Mouse (Mus musculus): ENCODE measurements at regions not wholly inside any gene's neighbourhood (a gene's known extent, or its start where the extent isn't known, plus 50 kb on each side); places are given as distances from the start of the nearest gene placed in this dataset.

DNA sequence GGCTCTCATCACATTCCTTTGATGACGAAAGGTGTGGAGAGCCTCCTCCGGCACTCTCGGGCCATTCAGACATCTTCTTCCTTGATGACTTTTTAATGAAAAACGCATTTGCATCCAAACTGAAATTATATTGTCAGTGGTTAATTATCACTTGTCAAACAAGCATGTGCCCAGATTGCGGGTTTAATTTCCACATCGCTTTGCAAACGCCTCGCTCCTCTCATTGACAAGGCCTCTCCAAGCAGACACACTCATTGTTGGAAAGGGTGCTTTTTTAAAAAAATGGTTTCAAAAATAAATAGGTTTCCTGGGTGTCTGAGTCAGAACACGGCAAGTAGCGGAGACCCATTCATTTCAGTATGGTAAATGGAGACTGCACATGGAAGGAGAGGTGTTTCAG is 240.1 kb downstream of the Ptpru start:
- Histone ChIP-seq H3K4me3 (ENCODE audit: low read depth, low read length) (no peak overlapping the region), H3K36me3 (ENCODE audit: control insufficient read depth, insufficient read depth, low read length, poor library complexity, severe bottlenecking) (no peaks in the 10 kb centered on the region), H3K9me3 (replicated peaks; ENCODE audit: control insufficient read depth, insufficient read depth, low read length, poor library complexity, severe bottlenecking) (no peaks in the 10 kb centered on the region), H3K27ac (ENCODE audit: insufficient read depth, low read length) (no peak overlapping the region), H3K4me1 (ENCODE audit: control insufficient read depth, insufficient read depth, low read length) (no peaks in the 10 kb centered on the region), H3K27me3 (ENCODE audit: control insufficient read depth, insufficient read depth, low read length, poor library complexity, severe bottlenecking) (no peaks in the 10 kb centered on the region), H3K9ac (ENCODE audit: low read depth, poor library complexity, severe bottlenecking) (no peak overlapping the region)
- TF ChIP-seq CTCF (IDR thresholded peaks at IDR 0.05; ENCODE audit: low read depth, low read length): no peak
- no peak for TF ChIP-seq EP300 (IDR thresholded peaks at IDR 0.05; ENCODE audit: insufficient read depth, low read depth, low read length)
- TF ChIP-seq POLR2A (IDR thresholded peaks at IDR 0.05; ENCODE audit: insufficient read depth, low read length): no peak

DNA sequence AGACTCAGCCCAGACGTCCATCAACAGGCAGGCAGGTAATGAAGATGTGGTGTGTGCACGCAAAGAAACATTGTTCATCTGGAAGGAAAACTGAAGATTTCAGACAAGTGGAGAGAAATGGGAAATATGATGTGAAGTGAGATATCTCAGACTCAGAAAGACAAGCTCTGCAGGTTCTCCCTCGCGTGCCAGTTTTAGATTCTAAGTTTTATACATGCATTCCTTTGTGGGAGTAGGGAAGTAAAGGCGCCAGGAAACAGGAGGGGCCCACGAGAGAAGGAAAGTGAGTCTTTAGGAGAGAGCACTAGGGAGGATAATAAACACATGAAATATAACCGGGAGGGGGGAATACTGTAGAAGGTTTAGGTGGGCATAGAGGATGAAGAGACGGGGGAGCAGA is 223.7 kb downstream of the Ptpru start:
- no peaks in the 10 kb centered on the region for H3K4me1 ChIP-seq (ENCODE audit: control insufficient read depth, insufficient read depth, low read length)
- H3K9me3 ChIP-seq (replicated peaks; ENCODE audit: control insufficient read depth, insufficient read depth, low read length, poor library complexity, severe bottlenecking): no peaks in the 10 kb centered on the region
- H3K9ac ChIP-seq (ENCODE audit: low read depth, poor library complexity, severe bottlenecking): no peak overlapping the region
- no peak for TF ChIP-seq POLR2A (IDR thresholded peaks at IDR 0.05; ENCODE audit: insufficient read depth, low read length)
- no peak for TF ChIP-seq EP300 (IDR thresholded peaks at IDR 0.05; ENCODE audit: insufficient read depth, low read depth, low read length)
- TF ChIP-seq CTCF (IDR thresholded peaks at IDR 0.05; ENCODE audit: low read depth, low read length): no peak
- H3K27ac ChIP-seq (ENCODE audit: insufficient read depth, low read length): no peak overlapping the region
- no peak overlapping the region for H3K4me3 ChIP-seq (ENCODE audit: low read depth, low read length)
- H3K27me3 ChIP-seq (ENCODE audit: control insufficient read depth, insufficient read depth, low read length, poor library complexity, severe bottlenecking): no peaks in the 10 kb centered on the region
- no peaks in the 10 kb centered on the region for H3K36me3 ChIP-seq (ENCODE audit: control insufficient read depth, insufficient read depth, low read length, poor library complexity, severe bottlenecking)

- Histone ChIP-seq H3K4me1 (ENCODE audit: control insufficient read depth, insufficient read depth, low read length) (no peaks in the 10 kb centered on the region), H3K36me3 (ENCODE audit: control insufficient read depth, insufficient read depth, low read length, poor library complexity, severe bottlenecking) (no peaks in the 10 kb centered on the region), H3K4me3 (ENCODE audit: low read depth, low read length) (no peak overlapping the region)
Observed at GRCm38 (mm10) chr4:131615587-131615986, 222.5 kb downstream of the Ptpru start.

DNA sequence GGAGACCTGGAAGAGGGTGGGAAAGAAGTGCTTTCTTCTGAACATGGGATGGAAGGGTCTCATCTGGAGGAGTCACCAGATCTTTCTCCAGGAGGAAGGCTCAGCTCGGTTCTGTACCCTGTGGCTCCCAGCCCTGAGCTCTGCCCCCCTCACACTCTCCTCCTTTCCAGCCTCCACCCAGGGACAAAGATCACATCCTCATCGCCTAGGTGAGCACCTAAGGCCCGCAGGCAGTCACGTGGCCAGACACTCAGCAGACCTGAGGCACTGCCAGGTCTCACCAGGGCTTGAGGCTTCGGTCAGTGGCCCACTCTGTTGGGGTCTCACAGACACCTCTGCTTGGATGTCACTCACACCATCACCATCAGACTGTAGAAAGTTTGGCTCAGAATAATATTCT is 200.0 kb downstream of the Ptpru start:
- H3K27me3 ChIP-seq (ENCODE audit: control insufficient read depth, insufficient read depth, low read length, poor library complexity, severe bottlenecking): no peaks in the 10 kb centered on the region
- no peak overlapping the region for H3K27ac ChIP-seq (ENCODE audit: insufficient read depth, low read length)
- TF ChIP-seq POLR2A (IDR thresholded peaks at IDR 0.05; ENCODE audit: insufficient read depth, low read length) (no peak), EP300 (IDR thresholded peaks at IDR 0.05; ENCODE audit: insufficient read depth, low read depth, low read length) (no peak), CTCF (IDR thresholded peaks at IDR 0.05; ENCODE audit: low read depth, low read length) (no peak)
- no peaks in the 10 kb centered on the region for H3K9me3 ChIP-seq (replicated peaks; ENCODE audit: control insufficient read depth, insufficient read depth, low read length, poor library complexity, severe bottlenecking)
- no peaks in the 10 kb centered on the region for H3K4me1 ChIP-seq (ENCODE audit: control insufficient read depth, insufficient read depth, low read length)
- H3K9ac ChIP-seq (ENCODE audit: low read depth, poor library complexity, severe bottlenecking): no peak overlapping the region
- no peaks in the 10 kb centered on the region for H3K36me3 ChIP-seq (ENCODE audit: control insufficient read depth, insufficient read depth, low read length, poor library complexity, severe bottlenecking)
- no peak overlapping the region for H3K4me3 ChIP-seq (ENCODE audit: low read depth, low read length)

More at GRCm38 (mm10) chr4:131615587-131615986, 222.5 kb downstream of the Ptpru start:
- TF ChIP-seq POLR2A (IDR thresholded peaks at IDR 0.05; ENCODE audit: insufficient read depth, low read length): no peak
- TF ChIP-seq CTCF (IDR thresholded peaks at IDR 0.05; ENCODE audit: low read depth, low read length): no peak
- TF ChIP-seq EP300 (IDR thresholded peaks at IDR 0.05; ENCODE audit: insufficient read depth, low read depth, low read length): no peak
- H3K9ac ChIP-seq (ENCODE audit: low read depth, poor library complexity, severe bottlenecking): no peak overlapping the region
- no peak overlapping the region for H3K27ac ChIP-seq (ENCODE audit: insufficient read depth, low read length)
- H3K9me3 ChIP-seq (replicated peaks; ENCODE audit: control insufficient read depth, insufficient read depth, low read length, poor library complexity, severe bottlenecking): no peaks in the 10 kb centered on the region
- no peaks in the 10 kb centered on the region for H3K27me3 ChIP-seq (ENCODE audit: control insufficient read depth, insufficient read depth, low read length, poor library complexity, severe bottlenecking)

- Histone ChIP-seq H3K27me3 (ENCODE audit: control insufficient read depth, insufficient read depth, low read length, poor library complexity, severe bottlenecking) (no peaks in the 10 kb centered on the region), H3K4me3 (ENCODE audit: low read depth, low read length) (no peak overlapping the region), H3K9ac (ENCODE audit: low read depth, poor library complexity, severe bottlenecking) (no peak overlapping the region), H3K36me3 (ENCODE audit: control insufficient read depth, insufficient read depth, low read length, poor library complexity, severe bottlenecking) (no peaks in the 10 kb centered on the region), H3K4me1 (ENCODE audit: control insufficient read depth, insufficient read depth, low read length) (no peaks in the 10 kb centered on the region), H3K27ac (ENCODE audit: insufficient read depth, low read length) (no peak overlapping the region), H3K9me3 (replicated peaks; ENCODE audit: control insufficient read depth, insufficient read depth, low read length, poor library complexity, severe bottlenecking) (no peaks in the 10 kb centered on the region)
- TF ChIP-seq CTCF (IDR thresholded peaks at IDR 0.05; ENCODE audit: low read depth, low read length) (no peak), POLR2A (IDR thresholded peaks at IDR 0.05; ENCODE audit: insufficient read depth, low read length) (no peak), EP300 (IDR thresholded peaks at IDR 0.05; ENCODE audit: insufficient read depth, low read depth, low read length) (no peak)
Observed at GRCm38 (mm10) chr4:131656034-131656433, 182.1 kb downstream of the Ptpru start.

- Histone ChIP-seq H3K4me3 (ENCODE audit: low read depth, low read length) (no peak overlapping the region), H3K4me1 (ENCODE audit: control insufficient read depth, insufficient read depth, low read length) (no peaks in the 10 kb centered on the region), H3K9ac (ENCODE audit: low read depth, poor library complexity, severe bottlenecking) (no peak overlapping the region), H3K27ac (ENCODE audit: insufficient read depth, low read length) (no peak overlapping the region), H3K9me3 (replicated peaks; ENCODE audit: control insufficient read depth, insufficient read depth, low read length, poor library complexity, severe bottlenecking) (no peaks in the 10 kb centered on the region), H3K36me3 (ENCODE audit: control insufficient read depth, insufficient read depth, low read length, poor library complexity, severe bottlenecking) (no peaks in the 10 kb centered on the region), H3K27me3 (ENCODE audit: control insufficient read depth, insufficient read depth, low read length, poor library complexity, severe bottlenecking) (no peaks in the 10 kb centered on the region)
- no peak for TF ChIP-seq CTCF (IDR thresholded peaks at IDR 0.05; ENCODE audit: low read depth, low read length)
- no peak for TF ChIP-seq EP300 (IDR thresholded peaks at IDR 0.05; ENCODE audit: insufficient read depth, low read depth, low read length)
- no peak for TF ChIP-seq POLR2A (IDR thresholded peaks at IDR 0.05; ENCODE audit: insufficient read depth, low read length)
Observed at GRCm38 (mm10) chr4:131657922-131658321, 180.2 kb downstream of the Ptpru start.

Measured in ES-Bruce4 (cell line).